Comparison of ENCODE assay signal across 13 mouse cellular contexts in genomic region chr12:84400653-84401052, GRCm38 (mm10). TPM values are rescaled to one million over a fixed set of nuclear protein-coding genes. Genes with fewer than 3 reads are reported as not detected.
A peak's percentile ranks its signal among the peaks of the same experiment; 100 is the strongest.
DNase-seq lines count a peak whose midpoint lies in the region; ATAC-seq and TF ChIP-seq lines count a peak whose summit lies in the region.
"Had no signal": no experiment of that assay in that cellular context is flagged by ENCODE, and none has a peak within 500 bp of the region (broad histone marks: within the 10 kb centered on the region; RNA-seq: fewer than 3 reads in every experiment).

No protein-coding gene starts in this region.

- no peak for TF ChIP-seq EP300 in lung, postnatal 0 days (IDR thresholded peaks at IDR 0.05)

- no peak overlapping the region for H3K9ac ChIP-seq in lung, postnatal 0 days (replicated peaks; ENCODE audit: low read depth)
- H3K9ac ChIP-seq in intestine, postnatal 0 days (ENCODE audit: low read depth, low read length) = 0 out of 2 replicates have a peak overlapping the region, but pooled peaks have one; percentile 0
- H3K9ac ChIP-seq: embryonic facial prominence, embryonic 15.5 days; limb, embryonic 13.5 days; midbrain, embryonic 12.5 days; neural tube, embryonic 15.5 days had no signal

- 23% methylated on average over 3 of the region's 3 CpGs for WGBS in lung, postnatal 0 days
- 15% methylated on average over 3 of the region's 3 CpGs for WGBS in intestine, postnatal 0 days
- 23% methylated on average over 3 of the region's 3 CpGs for WGBS in large intestine, adult 2 months

- H3K9me3 ChIP-seq in lung, postnatal 0 days (ENCODE audit: low read length) = no peaks in the 10 kb centered on the region
- H3K9me3 ChIP-seq in intestine, postnatal 0 days (ENCODE audit: control insufficient read depth) = no peaks in the 10 kb centered on the region
- H3K9me3 ChIP-seq: embryonic facial prominence, embryonic 15.5 days; limb, embryonic 13.5 days; midbrain, embryonic 12.5 days; neural tube, embryonic 15.5 days had no signal

- peak; percentile 51 for DNase-seq in lung, postnatal 0 days (ENCODE audit: low spot score)
- no peak for DNase-seq in lung, postnatal 4 days
- DNase-seq in large intestine, adult 2 months (ENCODE audit: low read depth, low spot score) = peak; percentile 76
- peak; percentile 76 for DNase-seq in yolk sac, embryonic 10.5 days (ENCODE audit: low spot score)
- DNase-seq in right cerebral cortex, adult 18-20 months = no peak
- no peak for DNase-seq in lung, postnatal 25 days (ENCODE audit: low spot score)
- DNase-seq in thymus, postnatal 0 days (ENCODE audit: low spot score) = no peak
- DNase-seq: cerebellum, adult 8-10 months had no signal

- ATAC-seq in lung, postnatal 0 days = no peak
- peak; percentile 85 for ATAC-seq in intestine, postnatal 0 days

- H3K4me2 ChIP-seq in lung, postnatal 0 days (replicated peaks; ENCODE audit: low read depth, low read length) = no peak overlapping the region
- H3K4me2 ChIP-seq in intestine, postnatal 0 days (replicated peaks; ENCODE audit: low read depth) = peak overlapping the region; percentile 53
- H3K4me2 ChIP-seq: embryonic facial prominence, embryonic 15.5 days; limb, embryonic 13.5 days; midbrain, embryonic 12.5 days; neural tube, embryonic 15.5 days had no signal

- H3K4me1 ChIP-seq in lung, postnatal 0 days (ENCODE audit: insufficient read depth, low read depth, low read length) = no peaks in the 10 kb centered on the region
- H3K4me1 ChIP-seq in intestine, postnatal 0 days (replicated peaks; ENCODE audit: control insufficient read depth, insufficient read depth, low read length) = no peaks in the 10 kb centered on the region
- H3K4me1 ChIP-seq: embryonic facial prominence, embryonic 15.5 days; limb, embryonic 13.5 days; midbrain, embryonic 12.5 days; neural tube, embryonic 15.5 days had no signal

- H3K27ac ChIP-seq in lung, postnatal 0 days (ENCODE audit: low read length) = 0 out of 2 replicates have a peak overlapping the region, but pooled peaks have one; percentile 8
- peak overlapping the region; percentile 87 for H3K27ac ChIP-seq in intestine, postnatal 0 days (ENCODE audit: low read depth, low read length)
- H3K27ac ChIP-seq: embryonic facial prominence, embryonic 15.5 days; limb, embryonic 13.5 days; midbrain, embryonic 12.5 days; neural tube, embryonic 15.5 days had no signal

- H3K4me3 ChIP-seq in lung, postnatal 0 days (ENCODE audit: low read depth, low read length) = no peak overlapping the region
- peak overlapping the region; percentile 21 for H3K4me3 ChIP-seq in intestine, postnatal 0 days (ENCODE audit: low read depth, low read length)
- H3K4me3 ChIP-seq: embryonic facial prominence, embryonic 15.5 days; limb, embryonic 13.5 days; midbrain, embryonic 12.5 days; neural tube, embryonic 15.5 days had no signal

- H3K27me3 ChIP-seq in lung, postnatal 0 days (replicated peaks; ENCODE audit: insufficient read depth, low read length) = no peaks in the 10 kb centered on the region
- no peaks in the 10 kb centered on the region for H3K27me3 ChIP-seq in intestine, postnatal 0 days (replicated peaks; ENCODE audit: control insufficient read depth, insufficient read depth, low read length)
- H3K27me3 ChIP-seq: embryonic facial prominence, embryonic 15.5 days; limb, embryonic 13.5 days; midbrain, embryonic 12.5 days; neural tube, embryonic 15.5 days had no signal

- H3K36me3 ChIP-seq in lung, postnatal 0 days (ENCODE audit: insufficient read depth, low read length) = 0 out of 2 replicates have a peak, but pooled peaks cover 3% of the 10 kb centered on the region
- H3K36me3 ChIP-seq in intestine, postnatal 0 days (ENCODE audit: control insufficient read depth, insufficient read depth) = peaks cover 9% of the 10 kb centered on the region; the same call in 1 of the 2 replicates
- H3K36me3 ChIP-seq: embryonic facial prominence, embryonic 15.5 days; limb, embryonic 13.5 days; midbrain, embryonic 12.5 days; neural tube, embryonic 15.5 days had no signal

- TF ChIP-seq CTCF in lung, postnatal 0 days (IDR thresholded peaks at IDR 0.05) = no peak
- TF ChIP-seq CTCF in intestine, postnatal 0 days (IDR thresholded peaks at IDR 0.05; ENCODE audit: low read depth) = no peak

RNA-seq across cellular contexts. Expression of gene Entpd5, which starts 8.2 kb away (rescaled TPM):
- 10.8 TPM in 2 replicates for polyA plus RNA-seq in lung, postnatal 0 days (2015; fragmentation: Nextera tagmentation; extraction: Ambion mirVana)
- 54.4 and 56.5 TPM in 2 replicates for polyA plus RNA-seq in intestine, postnatal 0 days (2015; fragmentation: Nextera tagmentation; extraction: Ambion mirVana)
- polyA plus RNA-seq in large intestine, adult 2 months (2012; rRNA removed) = 16.7 and 33.8 TPM in 2 replicates
- 50.0 and 52.7 TPM in 2 replicates for polyA plus RNA-seq in thymus, postnatal 0 days (2015; fragmentation: Nextera tagmentation; extraction: Ambion mirVana)

RNA-seq across cellular contexts. Expression of gene Bbof1, which starts 8.2 kb away (rescaled TPM):
- 2.8 TPM in 2 replicates for polyA plus RNA-seq in lung, postnatal 0 days (2015; fragmentation: Nextera tagmentation; extraction: Ambion mirVana)
- polyA plus RNA-seq in intestine, postnatal 0 days (2015; fragmentation: Nextera tagmentation; extraction: Ambion mirVana) = 0.42 and 0.53 TPM in 2 replicates
- 0.04 and 0.10 TPM in 2 replicates for polyA plus RNA-seq in large intestine, adult 2 months (2012; rRNA removed)
- polyA plus RNA-seq in thymus, postnatal 0 days (2015; fragmentation: Nextera tagmentation; extraction: Ambion mirVana) = 1.7 and 2.8 TPM in 2 replicates

RNA-seq across cellular contexts. Expression of gene Rnf113a2, which starts 16.3 kb away (rescaled TPM):
- 22.9 and 23.0 TPM in 2 replicates for polyA plus RNA-seq in lung, postnatal 0 days (2015; fragmentation: Nextera tagmentation; extraction: Ambion mirVana)
- polyA plus RNA-seq in intestine, postnatal 0 days (2015; fragmentation: Nextera tagmentation; extraction: Ambion mirVana) = 17.4 and 18.7 TPM in 2 replicates
- polyA plus RNA-seq in large intestine, adult 2 months (2012; rRNA removed) = 4.2 and 4.7 TPM in 2 replicates
- 48.7 and 48.9 TPM in 2 replicates for polyA plus RNA-seq in thymus, postnatal 0 days (2015; fragmentation: Nextera tagmentation; extraction: Ambion mirVana)

RNA-seq across cellular contexts. Expression of gene Fam161b, which starts 39.0 kb away (rescaled TPM):
- polyA plus RNA-seq in lung, postnatal 0 days (2015; fragmentation: Nextera tagmentation; extraction: Ambion mirVana) = 2.4 and 3.1 TPM in 2 replicates
- polyA plus RNA-seq in intestine, postnatal 0 days (2015; fragmentation: Nextera tagmentation; extraction: Ambion mirVana) = 0.91 and 1.4 TPM in 2 replicates
- 0.62 and 0.64 TPM in 2 replicates for polyA plus RNA-seq in large intestine, adult 2 months (2012; rRNA removed)
- polyA plus RNA-seq in thymus, postnatal 0 days (2015; fragmentation: Nextera tagmentation; extraction: Ambion mirVana) = 1.1 and 1.2 TPM in 2 replicates

RNA-seq across cellular contexts. Expression of gene Coq6, which starts 39.2 kb away (rescaled TPM):
- polyA plus RNA-seq in lung, postnatal 0 days (2015; fragmentation: Nextera tagmentation; extraction: Ambion mirVana) = 20.7 and 21.2 TPM in 2 replicates
- 21.5 and 23.2 TPM in 2 replicates for polyA plus RNA-seq in intestine, postnatal 0 days (2015; fragmentation: Nextera tagmentation; extraction: Ambion mirVana)
- polyA plus RNA-seq in large intestine, adult 2 months (2012; rRNA removed) = 43.2 and 49.7 TPM in 2 replicates
- polyA plus RNA-seq in thymus, postnatal 0 days (2015; fragmentation: Nextera tagmentation; extraction: Ambion mirVana) = 30.3 and 36.6 TPM in 2 replicates

Comparison
In these comparisons a context has a peak if more than half of its experiments do, and no peak if none do; other contexts are left out.
1. DNase-seq: peak in lung, postnatal 0 days (single experiment), large intestine, adult 2 months (single experiment) and yolk sac, embryonic 10.5 days (single experiment); none in lung, postnatal 4 days (0 of 2), right cerebral cortex, adult 18-20 months (single experiment), lung, postnatal 25 days (single experiment) and thymus, postnatal 0 days (single experiment).